Comparison of ENCODE assay signal across 9 mouse cellular contexts in genomic region chr9:55139958-55140357, GRCm38 (mm10). TPM values are rescaled to one million over a fixed set of nuclear protein-coding genes. Genes with fewer than 3 reads are reported as not detected.
DNase-seq lines count a peak whose midpoint lies in the region; ATAC-seq lines count a peak whose summit lies in the region.
"Had no signal": no experiment of that assay in that cellular context is flagged by ENCODE, and none has a peak within 500 bp of the region (broad histone marks: within the 10 kb centered on the region; RNA-seq: fewer than 3 reads in every experiment).

No protein-coding gene starts in this region.

- no peaks in the 10 kb centered on the region for H3K27me3 ChIP-seq in embryonic facial prominence, embryonic 14.5 days (replicated peaks; ENCODE audit: control insufficient read depth, insufficient read depth, low read length)
- no peaks in the 10 kb centered on the region for H3K27me3 ChIP-seq in embryonic facial prominence, embryonic 10.5 days (replicated peaks; ENCODE audit: low read depth, poor library complexity, severe bottlenecking)
- H3K27me3 ChIP-seq in lung, embryonic 16.5 days (ENCODE audit: control insufficient read depth, insufficient read depth, low read depth, low read length), result no peaks in the 10 kb centered on the region

- 62% methylated on average over 5 of the region's 5 CpGs for WGBS in embryonic facial prominence, embryonic 14.5 days
- WGBS in embryonic facial prominence, embryonic 10.5 days, result 82% methylated on average over 5 of the region's 5 CpGs
- 35% methylated on average over 5 of the region's 5 CpGs for WGBS in lung, embryonic 16.5 days

- no peaks in the 10 kb centered on the region for H3K36me3 ChIP-seq in embryonic facial prominence, embryonic 14.5 days (ENCODE audit: control insufficient read depth, insufficient read depth, low read length)
- no peaks in the 10 kb centered on the region for H3K36me3 ChIP-seq in embryonic facial prominence, embryonic 10.5 days (replicated peaks)
- H3K36me3 ChIP-seq in lung, embryonic 16.5 days (ENCODE audit: control insufficient read depth, insufficient read depth, low read length), result no peaks in the 10 kb centered on the region

- no peak overlapping the region for H3K4me3 ChIP-seq in embryonic facial prominence, embryonic 14.5 days (ENCODE audit: low read depth, low read length)
- no peak overlapping the region for H3K4me3 ChIP-seq in embryonic facial prominence, embryonic 10.5 days
- H3K4me3 ChIP-seq in lung, embryonic 16.5 days (ENCODE audit: low read length), result no peak overlapping the region

- H3K4me2 ChIP-seq in embryonic facial prominence, embryonic 14.5 days (ENCODE audit: low read depth, low read length), result no peak overlapping the region
- no peak overlapping the region for H3K4me2 ChIP-seq in lung, embryonic 16.5 days (ENCODE audit: low read depth, low read length)

- no peak overlapping the region for H3K9ac ChIP-seq in embryonic facial prominence, embryonic 14.5 days (ENCODE audit: low read depth, low read length)
- H3K9ac ChIP-seq in lung, embryonic 16.5 days (ENCODE audit: low read length), result no peak overlapping the region

- no peak for ATAC-seq in embryonic facial prominence, embryonic 14.5 days (ENCODE audit: low read depth)
- peak; percentile 81 for ATAC-seq in lung, embryonic 16.5 days (ENCODE audit: low read depth)

- H3K27ac ChIP-seq in embryonic facial prominence, embryonic 14.5 days (replicated peaks; ENCODE audit: low read depth, low read length), result no peak overlapping the region
- H3K27ac ChIP-seq in embryonic facial prominence, embryonic 10.5 days (replicated peaks), result no peak overlapping the region
- H3K27ac ChIP-seq in lung, embryonic 16.5 days (ENCODE audit: low read length), result no peak overlapping the region

- peak; percentile 20 for DNase-seq in embryonic facial prominence, embryonic 14.5 days (ENCODE audit: low spot score)
- no peak for DNase-seq in embryonic facial prominence, embryonic 10.5 days (ENCODE audit: low spot score)
- peak; percentile 26 for DNase-seq in kidney, adult 9 months
- DNase-seq in kidney, postnatal 4 days, result no peak
- DNase-seq in MN1 (ENCODE audit: low spot score), result peak; percentile 56
- no peak for DNase-seq in ovary, postnatal 36 days (ENCODE audit: low spot score)
- DNase-seq in cerebellum, postnatal 25 days, result no peak
- DNase-seq: thymus, postnatal 4 days had no signal

- H3K4me1 ChIP-seq in embryonic facial prominence, embryonic 14.5 days (ENCODE audit: control insufficient read depth, insufficient read depth, low read length), result peaks cover 4% of the 10 kb centered on the region; the same call in 1 of the 2 replicates
- H3K4me1 ChIP-seq in embryonic facial prominence, embryonic 10.5 days, result peaks cover 12% of the 10 kb centered on the region; the same call in 1 of the 2 replicates
- H3K4me1 ChIP-seq in lung, embryonic 16.5 days (replicated peaks; ENCODE audit: control insufficient read depth, insufficient read depth, low read length), result no peaks in the 10 kb centered on the region

- no peaks in the 10 kb centered on the region for H3K9me3 ChIP-seq in embryonic facial prominence, embryonic 14.5 days (ENCODE audit: control insufficient read depth, low read length)
- H3K9me3 ChIP-seq in embryonic facial prominence, embryonic 10.5 days, result no peaks in the 10 kb centered on the region
- no peaks in the 10 kb centered on the region for H3K9me3 ChIP-seq in lung, embryonic 16.5 days (ENCODE audit: control insufficient read depth, low read length)

RNA-seq across cellular contexts. Expression of gene Ube2q2, which starts 8.7 kb away (rescaled TPM):
- 32.0 and 34.1 TPM in 2 replicates for polyA plus RNA-seq in embryonic facial prominence, embryonic 14.5 days (2014; fragmentation: Nextera tagmentation; extraction: Ambion mirVana)
- polyA plus RNA-seq in embryonic facial prominence, embryonic 10.5 days (2016; fragmentation: Nextera tagmentation; extraction: Ambion mirVana), result 37.7 and 42.2 TPM in 2 replicates
- polyA plus RNA-seq in lung, embryonic 16.5 days (2015; fragmentation: Nextera tagmentation; extraction: Ambion mirVana), result 15.3 and 18.6 TPM in 2 replicates

Comparison
In these comparisons a context has a peak if more than half of its experiments do, and no peak if none do; other contexts are left out.
1. DNase-seq: peak in embryonic facial prominence, embryonic 14.5 days (single experiment), kidney, adult 9 months (single experiment) and MN1 (single experiment); none in embryonic facial prominence, embryonic 10.5 days (single experiment), kidney, postnatal 4 days (0 of 2), ovary, postnatal 36 days (single experiment) and cerebellum, postnatal 25 days (0 of 2).